Mouse (Mus musculus) telencephalon, adult 2 months (tissue): Measurements from ENCODE around the gene Rassf5.

Source experiments
- DNase-seq: peaks from one replicate; pipeline ENCODE4 v3.0.0-alpha.2; 2011; ENCODE audit warnings: low read depth, low spot score

Gene Rassf5

DNA sequence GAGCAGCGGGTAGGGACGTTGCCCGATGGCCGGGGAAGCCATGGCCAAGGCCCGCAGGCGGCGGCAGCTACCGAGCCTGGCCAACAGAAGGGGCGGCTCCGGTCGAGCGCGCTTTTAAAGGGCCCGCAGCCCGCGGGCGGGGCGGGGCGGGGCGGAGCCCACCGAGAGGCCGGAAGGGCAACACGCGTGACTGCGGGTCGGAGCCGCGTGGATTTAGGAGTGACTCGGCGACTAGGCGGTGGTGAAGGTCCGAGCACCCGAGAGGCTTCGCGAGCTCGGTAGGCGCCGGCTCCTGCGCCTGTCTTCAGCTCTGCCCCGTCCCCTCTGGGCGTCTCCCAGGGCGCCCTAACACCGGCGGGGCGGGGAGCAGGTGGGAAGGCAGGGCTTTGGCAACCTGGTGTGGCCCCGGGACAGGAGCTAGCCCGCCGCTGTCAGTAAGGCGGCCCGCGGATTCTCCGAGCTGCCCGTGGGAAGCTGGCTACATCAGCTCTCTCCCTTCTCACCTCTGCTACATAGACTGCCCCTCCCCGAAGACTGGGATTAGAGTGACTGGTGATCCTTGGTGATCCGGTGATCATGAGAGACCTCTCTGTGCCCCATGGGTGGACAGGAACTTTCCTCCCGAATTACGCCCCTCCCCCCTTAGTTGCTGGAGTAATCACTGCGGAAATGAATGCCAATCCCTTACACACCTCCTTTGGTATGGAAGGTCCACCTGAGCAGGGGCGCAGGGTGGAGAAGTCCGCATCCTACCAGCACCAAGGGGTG, at the start of gene Rassf5:
Gene Rassf5, minus strand, starts transcription at position 170 of the 768 bp plus-strand sequence.
- no peak for DNase-seq

DNA sequence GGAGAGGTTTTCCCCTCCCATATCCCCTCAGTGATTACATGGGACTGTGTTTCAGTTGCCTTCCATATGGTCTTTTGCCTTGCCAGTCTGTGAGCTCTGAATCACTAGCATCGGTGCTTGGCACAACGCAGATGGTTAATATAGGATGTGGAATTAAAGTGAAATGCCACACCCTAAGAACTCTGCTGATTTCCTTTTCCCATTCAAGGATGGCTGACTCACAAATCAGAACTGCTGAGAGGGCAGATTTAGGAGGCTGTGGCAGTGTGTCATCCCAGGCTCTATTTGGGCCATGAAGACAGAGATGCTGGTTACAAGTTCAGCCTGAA, 48.8 kb upstream of the Rassf5 start:
- DNase-seq, result peak; percentile 72

DNA sequence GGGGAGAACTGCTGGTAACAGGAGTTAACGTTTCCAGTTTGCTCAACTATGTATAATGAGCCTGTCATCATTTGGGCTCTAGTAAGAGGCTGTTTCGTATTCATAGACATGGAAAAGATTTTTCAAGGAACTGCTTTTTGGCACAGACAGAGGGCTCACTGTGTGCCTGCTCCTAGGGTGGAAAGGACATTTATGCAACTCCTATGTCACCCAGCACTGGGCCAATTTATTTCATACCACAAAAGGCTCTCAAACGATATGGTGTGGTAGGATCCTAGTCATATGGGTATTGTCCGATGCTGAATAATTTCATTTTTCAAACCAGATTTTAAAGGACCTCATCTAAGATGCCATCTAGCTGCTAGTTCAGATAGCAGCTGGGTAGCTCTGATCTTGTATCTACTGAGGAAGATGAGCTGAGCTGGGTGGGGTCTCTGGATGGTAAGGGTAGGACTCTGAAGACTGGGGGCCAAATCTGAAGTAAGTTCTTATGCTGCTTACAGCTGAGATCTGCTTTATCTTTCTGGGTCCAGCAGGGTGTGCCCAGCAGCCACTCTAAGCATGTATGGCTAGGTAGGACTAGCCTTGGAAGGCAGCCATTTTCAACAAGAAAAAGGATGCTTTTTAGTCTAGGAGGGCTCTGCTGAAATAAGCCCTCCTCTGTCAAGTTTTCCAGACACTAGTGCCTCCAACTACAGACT, 48.3 kb upstream of the Rassf5 start:
- DNase-seq, result no peak

DNA sequence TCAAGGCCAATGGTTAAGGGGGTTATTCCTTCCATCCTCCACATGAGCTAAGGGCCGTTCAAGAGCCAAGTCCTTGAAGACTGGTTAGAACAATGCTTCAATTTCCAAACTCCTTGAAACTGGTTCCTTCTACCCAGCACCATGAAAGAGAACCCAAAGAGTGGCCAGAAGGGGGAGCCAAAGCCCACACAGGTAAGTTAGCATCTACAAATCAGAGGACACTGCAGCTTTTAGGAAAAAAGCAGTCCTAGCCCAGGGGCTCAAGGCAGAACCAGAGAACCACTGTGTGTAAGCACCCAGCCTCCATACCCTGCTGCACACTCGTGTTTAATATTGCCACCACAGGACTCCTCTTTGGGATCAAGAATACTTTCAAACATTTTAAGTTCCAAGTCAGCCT, 45.6 kb upstream of the Rassf5 start:
- peak; percentile 41 for DNase-seq

DNA sequence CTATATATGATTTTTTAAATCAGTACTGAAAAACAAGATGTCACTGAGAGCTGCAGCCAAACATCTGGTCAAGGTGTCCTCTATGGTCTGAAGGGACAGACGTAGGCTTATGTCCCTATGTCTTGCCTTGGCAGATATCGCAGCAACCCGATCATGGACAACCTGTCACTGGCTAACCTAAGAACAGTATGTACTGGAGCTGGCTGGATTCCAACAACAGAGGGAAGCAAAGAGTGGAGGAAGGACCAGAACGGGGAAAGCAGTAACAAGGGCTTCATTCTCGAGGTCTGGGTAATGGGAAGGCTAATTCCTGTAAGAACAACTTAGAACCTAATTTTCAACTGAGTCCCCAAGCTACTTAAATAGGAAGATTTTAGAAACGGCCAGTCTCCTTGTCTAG, 43.9 kb upstream of the Rassf5 start:
- no peak for DNase-seq

DNA sequence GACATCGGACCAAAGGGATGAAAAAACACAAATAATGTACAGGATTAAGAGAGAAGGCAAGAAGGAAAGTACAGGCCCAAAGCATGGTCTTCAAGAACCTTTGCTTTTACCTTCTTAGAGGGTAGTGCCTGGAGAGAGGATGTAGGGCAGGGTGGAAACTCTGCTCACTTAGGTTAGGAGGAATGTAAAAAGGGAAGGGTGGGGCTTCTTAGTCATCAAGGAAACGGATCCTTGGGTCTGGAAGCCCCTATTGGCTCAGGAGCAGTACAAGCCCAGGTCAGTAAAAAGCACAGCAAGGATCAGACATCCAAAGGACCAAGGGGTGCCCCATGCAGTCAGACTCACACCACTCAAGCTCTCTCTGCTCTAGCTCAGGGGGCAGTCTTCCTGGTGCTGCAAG, 42.2 kb upstream of the Rassf5 start:
- no peak for DNase-seq

DNA sequence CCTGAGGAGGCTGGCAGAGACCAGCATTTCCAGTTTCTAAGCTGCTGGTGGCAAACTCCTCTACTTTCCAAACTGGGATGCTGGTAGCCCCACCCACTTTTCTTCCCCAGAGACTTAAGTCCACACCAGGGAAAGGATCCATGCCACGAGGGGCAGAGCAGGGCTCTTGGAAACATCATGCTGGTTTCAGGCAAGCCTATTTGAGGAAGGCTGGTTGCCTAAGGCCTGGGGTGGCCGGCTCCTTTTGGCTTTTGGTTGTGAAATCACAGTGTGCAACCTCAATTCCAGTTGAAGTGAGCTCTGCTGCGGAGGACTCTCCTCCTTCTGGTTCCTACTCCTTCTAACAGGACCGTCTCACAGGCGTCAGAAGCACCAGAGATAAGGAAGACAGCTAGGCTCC, 41.7 kb upstream of the Rassf5 start:
- no peak for DNase-seq

DNA sequence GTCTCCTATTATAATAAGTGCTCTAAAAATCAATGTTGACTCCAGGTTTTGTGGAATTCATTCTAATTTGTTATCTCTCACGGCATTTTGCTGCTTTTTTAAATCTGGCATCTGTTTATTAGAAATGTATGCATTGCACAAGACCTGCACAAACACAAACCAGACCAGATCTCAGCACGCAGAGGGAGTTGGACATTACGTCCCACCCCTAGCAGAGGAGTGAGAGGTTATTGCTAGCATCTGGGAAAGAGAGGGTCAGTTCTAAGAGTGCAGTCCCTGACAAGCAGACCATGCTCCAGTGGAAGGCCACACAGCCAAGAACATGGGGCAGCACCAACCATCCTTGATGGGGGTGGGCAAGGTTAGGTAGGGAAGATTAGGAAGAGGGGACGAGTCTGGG, 39.6 kb upstream of the Rassf5 start:
- no peak for DNase-seq

DNA sequence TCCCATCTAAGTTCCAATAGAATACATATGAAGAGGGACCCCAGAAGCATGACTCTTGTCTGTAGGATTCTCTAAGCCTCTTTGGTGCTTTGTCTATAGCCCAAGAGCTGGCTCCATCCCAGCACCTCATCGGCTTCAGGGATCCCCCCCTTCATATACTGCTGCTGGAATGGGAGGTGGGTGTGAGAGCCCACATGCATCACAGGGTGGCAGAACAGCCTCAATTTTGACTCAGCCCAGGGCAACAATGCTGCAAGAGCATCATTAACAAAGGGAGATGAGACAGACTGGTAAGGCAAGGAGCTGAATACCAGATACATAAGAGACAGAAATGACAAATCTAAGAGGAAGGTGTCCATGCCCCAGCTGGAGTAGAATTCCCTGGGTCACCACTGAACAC, 39.1 kb upstream of the Rassf5 start:
- no peak for DNase-seq

DNA sequence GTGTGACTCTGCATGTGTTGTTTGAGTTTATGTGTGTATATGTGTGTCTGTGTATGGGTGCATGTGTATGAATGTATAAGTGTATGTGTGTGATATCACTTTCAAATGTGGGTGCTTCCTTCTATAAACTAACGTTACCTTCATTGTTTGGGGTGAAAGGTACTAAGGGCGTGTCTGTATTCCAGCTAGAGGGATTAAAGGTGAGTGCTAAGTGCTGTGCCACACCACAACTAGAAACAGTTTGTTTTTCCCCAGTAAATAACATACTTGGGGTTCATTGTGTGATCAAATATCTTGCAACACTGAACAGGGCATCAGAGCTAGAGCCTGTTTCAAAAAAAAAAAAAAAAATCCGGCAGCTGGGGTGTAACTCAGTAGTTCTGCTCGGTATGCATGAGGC, 36.7 kb upstream of the Rassf5 start:
- no peak for DNase-seq

DNA sequence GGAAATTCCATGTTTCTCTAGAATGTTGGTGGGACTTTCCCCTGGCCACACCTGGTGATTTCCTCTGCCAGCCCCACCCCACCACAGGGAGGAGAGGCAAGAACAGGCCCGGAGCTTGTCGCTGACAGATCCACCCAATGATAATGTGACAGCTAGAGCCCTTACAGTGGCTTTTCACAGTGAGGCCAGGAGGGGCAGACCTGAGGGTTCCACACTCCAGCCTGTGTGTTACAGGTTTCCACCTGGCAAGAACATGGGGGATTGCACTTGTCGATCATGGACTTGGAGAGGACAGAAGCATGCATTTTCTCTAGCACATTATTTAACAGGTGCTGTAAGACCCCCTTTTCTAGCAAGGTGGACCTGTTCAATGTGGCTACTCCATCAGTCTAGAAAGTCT, 35.2 kb upstream of the Rassf5 start:
- DNase-seq, result no peak

DNA sequence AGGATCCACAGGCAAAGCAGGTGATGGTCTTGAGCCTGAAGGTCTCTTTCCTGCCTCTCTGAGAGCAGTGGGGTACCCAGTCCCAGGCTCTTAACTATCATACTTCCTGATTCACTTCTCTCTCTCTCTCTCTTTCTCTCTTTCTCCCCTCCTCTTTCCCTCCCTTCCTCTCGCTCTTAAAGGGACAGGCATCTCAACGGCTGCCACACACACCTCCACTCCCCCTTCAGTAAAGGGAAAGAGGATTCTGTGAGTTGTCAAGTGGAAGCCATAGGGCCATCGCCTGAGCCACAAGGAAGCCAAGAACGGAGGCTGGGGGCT, 34.4 kb upstream of the Rassf5 start, which contains the start of gene Ikbke:
Gene Ikbke, minus strand, starts transcription at position 151 of the 321 bp plus-strand sequence.
- no peak for DNase-seq

DNA sequence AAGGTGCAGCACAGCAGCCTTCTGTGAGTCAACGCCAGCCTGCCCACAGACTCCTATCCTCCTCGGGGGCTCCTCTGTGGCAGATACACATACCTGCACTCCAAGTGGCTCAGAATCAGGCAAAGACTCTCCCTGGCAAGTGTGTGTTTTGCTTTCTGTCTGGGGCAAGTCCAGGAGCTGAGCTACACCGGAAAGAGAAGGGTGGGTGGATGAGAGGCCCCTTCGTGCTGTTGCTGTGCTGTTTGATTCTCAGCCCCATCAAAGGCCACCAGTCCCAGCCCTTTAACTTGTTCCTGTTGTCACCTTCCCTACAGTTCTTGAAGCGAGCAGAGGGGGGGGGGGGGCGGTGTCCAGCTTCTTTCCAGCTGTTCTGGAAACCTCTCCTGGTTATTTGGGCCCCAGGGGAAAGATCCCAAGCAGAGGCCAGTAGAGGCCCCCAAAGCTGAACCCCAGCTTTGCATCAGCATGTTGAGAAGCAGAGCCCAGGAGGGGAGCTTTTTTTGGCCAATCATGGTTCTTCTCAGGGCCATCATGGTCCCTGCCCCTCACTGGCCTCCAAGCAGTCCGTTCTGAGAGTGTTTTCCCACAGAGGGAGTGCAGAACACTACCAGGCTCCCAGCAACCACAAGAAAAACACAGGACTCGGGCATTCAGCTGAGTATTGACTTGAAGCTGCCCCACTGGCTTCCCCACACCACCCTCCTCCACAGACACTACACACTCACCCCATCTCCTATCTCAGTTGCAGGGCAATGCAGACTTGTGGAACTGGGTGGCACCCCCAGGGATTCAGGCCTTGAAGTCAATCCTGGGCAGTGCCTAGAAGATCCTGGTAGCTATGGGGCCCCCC, 33.8 kb upstream of the Rassf5 start:
- DNase-seq, result no peak

DNA sequence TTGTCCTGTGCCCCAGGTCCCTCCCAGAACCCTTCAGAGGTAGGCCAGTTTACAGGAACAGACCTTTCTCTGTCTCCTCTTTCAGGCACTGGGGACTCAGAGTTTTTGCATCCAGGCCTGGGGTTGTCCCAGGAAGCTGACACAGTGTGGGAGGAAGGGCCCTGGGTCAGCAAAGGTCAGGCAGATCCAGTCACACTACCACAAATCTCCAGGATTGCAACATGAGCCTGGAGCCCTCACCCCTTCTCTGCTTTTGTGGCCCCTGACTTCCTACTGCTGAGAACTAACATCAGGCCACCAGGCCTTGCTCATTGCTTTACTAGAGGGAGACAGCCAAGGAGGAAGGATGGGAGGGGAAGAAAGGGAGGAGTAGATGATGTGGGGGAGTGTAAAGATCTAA, 31.8 kb upstream of the Rassf5 start:
- no peak for DNase-seq

DNA sequence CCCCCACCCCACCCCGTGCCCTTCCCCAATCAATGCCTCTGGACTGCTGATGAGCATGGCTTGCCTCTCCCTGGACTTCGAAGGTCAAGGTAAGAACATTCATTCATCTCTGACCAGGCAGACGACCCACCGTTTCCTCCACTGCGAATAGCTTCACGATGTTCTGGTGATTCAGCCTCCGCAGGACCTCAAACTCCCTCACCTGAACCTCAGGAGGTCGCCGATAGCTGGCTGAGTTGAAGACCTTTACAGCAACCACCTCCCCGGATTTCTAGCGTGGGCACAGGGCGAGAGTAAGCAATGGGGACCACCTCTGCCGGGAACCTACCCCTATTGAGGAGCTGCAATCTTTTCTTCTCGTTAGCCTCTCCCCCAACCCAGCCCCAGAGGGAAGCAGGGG, 30.5 kb upstream of the Rassf5 start:
- no peak for DNase-seq

DNA sequence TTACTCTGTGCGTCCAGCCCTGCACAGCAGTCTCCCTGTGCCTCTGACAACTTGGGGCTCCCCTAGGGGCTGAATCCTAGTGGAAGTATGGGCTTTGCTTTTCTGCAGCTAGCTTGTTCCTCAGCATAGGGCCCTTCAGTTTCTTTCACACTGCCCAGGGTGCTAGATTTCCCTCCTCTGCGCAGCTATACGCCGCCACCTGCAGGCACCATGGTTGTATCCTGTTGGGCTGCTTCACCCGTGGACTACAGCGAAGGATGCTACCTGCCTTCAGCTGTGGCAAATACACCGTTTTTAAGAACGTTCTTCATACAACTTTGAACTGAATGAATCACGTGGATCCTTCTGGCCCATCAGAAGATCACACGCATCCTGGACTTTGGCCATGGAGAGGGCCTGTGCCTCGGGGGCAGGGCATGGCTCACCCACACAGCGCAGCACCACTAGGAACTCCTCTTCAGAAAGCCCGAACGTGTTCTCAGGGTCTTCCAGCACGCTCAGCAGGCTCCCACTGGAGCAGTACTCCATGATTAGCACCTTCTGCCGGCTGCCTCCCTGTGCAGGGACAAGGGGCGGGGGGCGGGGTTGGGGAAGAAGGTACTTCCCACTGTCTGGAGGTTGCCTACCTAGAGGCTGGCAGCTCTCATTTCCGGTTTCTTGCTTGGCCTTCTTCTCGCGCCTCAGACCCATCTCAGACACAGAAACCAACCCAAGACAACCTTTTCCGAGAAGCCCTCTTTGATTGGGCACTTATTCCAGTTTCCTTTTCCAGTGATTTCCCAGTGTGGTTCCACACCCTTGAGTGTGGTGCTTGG, 29.9 kb upstream of the Rassf5 start:
- DNase-seq, result no peak

DNA sequence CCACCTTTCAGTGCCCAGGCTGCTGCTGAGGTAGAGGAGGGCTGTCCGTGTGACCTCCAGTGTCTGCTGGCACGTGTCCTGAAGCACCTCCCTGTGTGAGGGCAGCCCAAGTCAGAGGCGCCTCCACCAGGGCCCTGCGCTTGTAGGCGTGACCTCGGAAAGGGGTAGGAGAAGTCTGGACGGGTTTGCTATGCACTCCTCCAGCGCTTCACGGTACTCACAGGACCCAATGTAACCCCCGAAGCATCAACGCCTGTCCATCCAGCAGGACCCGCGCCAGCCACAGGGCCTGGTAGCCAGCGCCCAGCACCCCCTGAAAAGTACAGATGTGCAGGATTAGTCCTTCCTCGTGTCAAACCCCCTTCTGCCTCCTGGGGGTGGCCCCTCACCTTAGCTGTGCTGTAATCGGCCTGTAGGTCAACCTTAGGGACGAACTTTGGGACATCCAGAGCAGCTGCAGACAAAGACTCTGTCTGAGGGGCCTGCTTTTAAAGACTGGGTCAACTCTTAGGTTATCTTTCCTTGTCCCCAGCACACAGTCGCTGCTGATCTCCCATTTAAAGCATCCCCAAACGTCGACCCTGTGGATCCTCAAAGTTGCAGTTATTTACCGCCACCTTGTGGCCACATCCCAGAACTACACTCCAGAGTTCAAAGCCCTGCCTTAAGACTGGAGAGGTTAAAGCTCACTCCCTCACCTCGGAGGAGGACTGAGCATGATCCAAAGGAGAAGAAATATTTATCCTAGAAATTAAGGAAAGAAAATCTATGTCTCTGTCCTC, 24.9 kb upstream of the Rassf5 start:
- DNase-seq, result peak; percentile 36

DNA sequence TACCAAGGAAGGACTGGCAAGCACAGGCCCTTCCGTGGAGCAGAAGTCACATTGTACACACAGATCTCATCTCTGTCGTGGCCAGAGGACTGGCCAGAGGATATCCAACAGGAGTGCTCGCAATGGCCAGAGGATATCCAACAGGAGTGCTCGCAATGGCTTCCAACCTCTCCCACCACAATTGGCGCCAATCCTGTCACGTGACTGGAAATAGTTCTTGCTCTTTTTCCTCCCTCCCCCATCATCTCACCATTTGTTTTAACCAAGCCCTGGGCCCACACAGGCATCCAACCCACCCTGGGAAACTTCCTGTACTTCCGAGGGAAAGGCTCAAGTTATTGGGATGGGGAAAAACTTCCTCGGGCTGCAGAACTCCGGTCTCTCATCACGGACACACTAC, 23.7 kb upstream of the Rassf5 start:
- DNase-seq, result no peak

DNA sequence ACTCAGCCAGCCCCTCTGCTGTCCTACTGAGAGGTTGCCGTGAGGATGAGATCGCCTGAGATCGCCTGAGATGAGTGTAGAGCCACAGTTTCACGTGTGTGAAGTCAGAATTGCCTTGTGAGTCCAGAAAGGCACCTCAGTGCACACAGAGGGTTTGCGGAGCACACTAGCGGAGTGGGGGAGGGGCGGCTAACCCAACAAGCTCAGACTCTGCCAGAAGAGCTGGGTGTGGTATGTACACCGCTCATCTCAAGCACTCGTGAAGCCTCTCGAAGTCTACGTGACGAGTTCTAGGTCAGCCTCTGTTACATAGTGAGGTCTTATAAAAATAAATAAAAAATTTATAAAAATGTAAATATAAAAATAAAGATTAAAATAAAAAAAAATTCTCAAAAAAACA, 18.8 kb upstream of the Rassf5 start:
- no peak for DNase-seq

DNA sequence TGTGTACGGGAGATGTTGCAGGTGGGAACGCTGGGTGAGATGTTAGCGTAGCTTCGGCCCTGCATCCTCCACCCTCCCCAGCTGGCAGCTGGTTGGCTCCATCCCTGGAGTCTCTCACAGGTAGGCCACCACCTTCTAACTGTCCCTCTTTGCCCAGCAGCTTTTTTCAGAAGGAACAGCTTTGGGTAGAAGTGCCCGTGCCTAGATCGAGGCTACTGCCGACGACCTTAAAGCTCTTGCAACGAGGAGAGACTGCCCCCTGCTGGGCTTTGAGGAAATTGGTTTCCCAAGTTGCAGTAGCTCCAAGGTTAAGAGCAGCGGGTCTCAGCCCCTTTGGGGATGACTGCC, 15.2 kb upstream of the Rassf5 start:
- DNase-seq, result peak; percentile 43

DNA sequence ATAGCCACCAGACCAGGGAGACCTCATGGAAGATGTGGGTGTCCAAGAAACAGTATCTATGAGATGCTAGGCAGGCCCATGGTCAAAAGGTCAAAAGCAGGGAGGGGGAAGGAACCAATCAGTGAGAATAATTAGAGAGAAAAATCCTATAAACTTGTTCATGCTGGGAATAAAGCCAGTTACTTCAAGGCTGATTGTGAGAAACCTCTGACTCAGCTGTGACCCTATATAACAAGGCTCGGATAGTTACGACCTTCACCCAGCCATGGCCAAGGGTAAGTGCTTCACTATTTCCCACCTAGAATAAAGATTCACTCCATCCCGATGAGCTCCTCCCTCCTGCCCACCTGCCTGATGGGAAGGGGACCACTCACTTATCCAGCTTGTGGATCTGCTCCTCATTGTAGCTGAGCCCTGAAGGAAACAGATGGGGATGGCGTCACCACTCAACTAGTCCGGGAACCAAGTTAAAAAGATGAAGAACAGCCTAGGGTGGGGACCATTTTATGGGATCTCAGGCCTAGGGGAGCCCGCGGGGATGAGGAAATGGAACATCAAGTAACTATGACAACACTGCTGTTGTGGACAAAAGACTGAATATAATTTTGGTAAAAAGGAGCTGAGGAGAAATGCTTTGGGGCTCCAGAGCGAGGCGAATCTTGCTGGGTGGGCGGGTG, 14.7 kb upstream of the Rassf5 start:
- no peak for DNase-seq
